Mouse (Mus musculus) cerebellum, adult 11-12 months (tissue): Measurements from ENCODE around the gene Farp1.
A peak's percentile ranks its signal among the peaks of the same experiment; 100 is the strongest.
"Not testable (repeated sequence)": the region's sequence is repeated elsewhere in the genome, so short reads cannot be mapped to it uniquely, and the experiment has no call there.

ENCODE experiments used
- DNase-seq: peaks from one replicate; pipeline ENCODE4 v3.0.0; 2022

The Farp1 gene

DNA sequence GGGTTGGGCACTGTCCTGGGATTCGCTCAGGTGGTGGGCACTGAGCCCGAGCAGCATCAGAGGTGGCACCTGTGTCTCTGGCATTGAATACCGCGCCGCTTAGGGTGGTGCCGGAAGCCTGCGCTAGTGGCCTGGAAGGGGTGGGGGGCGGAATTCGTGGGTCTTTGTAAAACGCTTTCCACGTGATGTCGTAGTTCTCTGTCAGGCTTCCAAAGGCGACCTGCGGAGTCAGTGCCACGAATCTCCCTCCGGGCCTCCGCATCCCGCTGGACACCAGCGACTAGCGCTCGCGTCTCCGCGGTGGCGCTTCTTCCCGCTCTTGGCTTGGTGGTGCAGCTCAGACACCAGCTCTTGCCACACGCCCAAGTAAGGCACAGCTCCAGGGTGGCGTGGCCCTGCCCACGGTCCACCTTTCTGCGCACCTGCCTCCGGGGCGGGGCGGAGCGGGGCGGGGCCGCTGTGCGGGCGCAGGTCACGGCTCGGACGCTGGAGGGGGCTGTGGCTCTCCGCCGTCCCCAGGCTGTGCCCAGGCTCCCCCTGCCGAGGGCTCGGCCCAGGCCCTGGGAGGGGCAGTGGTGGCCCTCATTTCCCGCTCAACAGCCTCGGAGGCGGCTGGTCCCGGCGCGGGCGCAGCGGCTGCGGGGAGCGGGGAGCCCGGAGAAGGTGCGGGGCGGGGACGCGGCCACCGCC lies at the start of gene Farp1:
Farp1 (plus strand) TSS at position 228 of the 690 bp plus-strand sequence.
- DNase-seq: peak; percentile 94

DNA sequence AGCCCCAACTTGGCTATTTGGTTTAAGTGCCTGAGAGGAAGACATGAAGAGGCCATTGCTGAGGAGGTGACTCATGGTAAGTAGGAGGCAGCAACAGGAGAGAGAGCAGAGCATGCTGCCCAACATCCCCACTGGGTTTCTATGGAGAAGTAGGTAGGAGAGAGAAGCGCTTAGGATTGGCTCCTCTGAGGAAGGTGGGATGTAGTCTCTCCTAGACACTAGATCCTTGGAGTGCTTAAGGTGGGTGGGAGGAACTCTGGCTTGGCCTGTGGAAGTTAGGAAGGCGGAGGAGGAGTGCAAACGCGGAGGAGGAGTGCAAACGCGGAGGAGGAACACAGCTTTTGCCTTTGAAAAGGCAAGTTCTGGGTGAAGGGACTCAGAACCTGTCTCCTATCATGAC lies 45.9 kb upstream of the Farp1 start:
- no peak for DNase-seq

DNA sequence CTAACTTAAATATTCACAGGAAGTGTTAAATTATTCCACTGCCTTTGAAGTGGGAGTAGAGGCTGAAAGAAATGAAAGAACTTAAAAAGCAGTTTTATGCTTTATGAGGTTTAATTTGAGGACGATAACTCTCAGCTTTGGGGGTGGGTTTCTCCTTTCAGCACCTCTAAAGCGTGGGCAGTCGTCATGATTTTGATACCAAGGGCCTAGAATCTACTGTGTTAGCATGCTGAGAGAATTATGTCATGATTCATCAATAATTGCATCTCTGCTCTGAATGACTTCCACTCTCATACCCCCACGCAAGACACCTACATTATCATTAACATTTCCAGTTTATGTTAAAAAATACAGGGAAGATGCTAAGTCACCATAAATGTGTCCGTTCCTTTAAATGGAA lies 37.3 kb upstream of the Farp1 start:
- no peak for DNase-seq

DNA sequence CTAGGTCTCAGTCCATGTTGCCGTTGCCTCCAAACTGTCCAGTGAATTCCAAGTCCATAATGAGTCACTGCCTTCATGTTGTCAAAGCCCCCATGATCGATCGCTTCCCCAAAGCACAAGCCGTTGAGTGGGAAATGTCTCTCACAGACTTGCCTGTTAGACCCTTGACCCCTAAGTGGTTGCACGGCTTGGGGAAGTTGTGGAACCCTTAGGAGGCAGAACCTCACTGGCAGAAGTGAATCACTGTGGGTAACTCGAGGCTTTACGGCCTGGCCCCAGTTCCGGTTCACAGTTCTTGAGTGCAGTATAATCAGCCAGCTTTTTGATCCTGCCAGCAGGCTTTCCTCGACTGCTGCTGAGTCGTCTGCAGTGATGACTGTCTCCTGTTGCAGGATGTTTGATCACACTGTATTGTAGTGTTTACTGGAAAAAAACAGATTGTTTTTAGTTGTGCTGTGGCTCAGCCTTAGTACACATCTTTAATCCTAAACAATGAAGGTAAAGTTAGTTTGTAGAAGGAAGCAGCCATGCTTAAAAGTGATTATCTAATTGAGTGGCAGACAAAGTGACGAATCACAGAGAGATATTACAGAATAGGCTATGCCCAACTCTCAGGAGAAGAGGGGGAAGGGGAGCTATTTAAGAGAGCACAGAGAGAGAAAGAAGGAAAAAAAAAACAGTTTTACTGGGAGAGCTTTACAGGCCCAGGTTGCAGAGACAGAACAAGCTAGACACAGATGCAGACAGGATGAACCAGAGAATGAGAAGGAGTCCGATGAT lies 34.2 kb upstream of the Farp1 start:
- DNase-seq: no peak

DNA sequence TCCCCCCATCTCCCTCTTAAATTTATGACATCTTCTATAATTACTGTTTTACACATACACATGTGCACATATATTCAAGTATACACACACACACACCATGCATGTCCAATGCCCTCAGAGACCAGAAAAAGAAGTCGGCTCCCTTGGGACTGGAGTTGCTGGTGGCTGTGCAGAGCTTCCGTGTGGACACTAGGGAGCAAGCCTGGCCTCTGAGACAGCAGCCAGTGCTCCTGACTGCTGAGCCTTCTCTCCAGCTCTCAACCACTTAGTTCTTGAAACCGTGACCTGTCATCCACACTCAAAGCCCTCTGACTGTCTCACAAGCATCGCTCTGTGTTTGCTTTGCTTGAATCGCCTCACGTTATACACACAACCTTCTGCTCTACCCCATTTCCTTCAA lies 29.4 kb upstream of the Farp1 start:
- DNase-seq: peak; percentile 23

DNA sequence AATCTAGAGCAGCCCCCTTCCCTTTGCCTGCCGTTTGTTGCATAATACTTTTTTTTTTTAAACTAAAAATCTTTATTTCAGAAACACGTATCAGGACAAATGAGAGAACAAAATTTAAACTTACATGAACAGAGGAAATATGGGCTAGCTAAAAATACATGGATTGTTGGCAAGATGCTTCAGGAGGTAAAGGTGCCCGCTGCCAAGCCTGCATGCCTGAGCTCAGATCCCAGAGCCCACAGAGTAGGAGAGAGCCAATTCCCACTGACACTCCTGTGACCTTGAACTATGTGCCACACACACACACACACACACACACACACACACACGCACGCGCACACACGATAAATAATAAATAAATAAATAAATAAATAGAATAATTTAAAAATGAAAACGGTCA lies 29.0 kb upstream of the Farp1 start:
- DNase-seq: peak; percentile 39

DNA sequence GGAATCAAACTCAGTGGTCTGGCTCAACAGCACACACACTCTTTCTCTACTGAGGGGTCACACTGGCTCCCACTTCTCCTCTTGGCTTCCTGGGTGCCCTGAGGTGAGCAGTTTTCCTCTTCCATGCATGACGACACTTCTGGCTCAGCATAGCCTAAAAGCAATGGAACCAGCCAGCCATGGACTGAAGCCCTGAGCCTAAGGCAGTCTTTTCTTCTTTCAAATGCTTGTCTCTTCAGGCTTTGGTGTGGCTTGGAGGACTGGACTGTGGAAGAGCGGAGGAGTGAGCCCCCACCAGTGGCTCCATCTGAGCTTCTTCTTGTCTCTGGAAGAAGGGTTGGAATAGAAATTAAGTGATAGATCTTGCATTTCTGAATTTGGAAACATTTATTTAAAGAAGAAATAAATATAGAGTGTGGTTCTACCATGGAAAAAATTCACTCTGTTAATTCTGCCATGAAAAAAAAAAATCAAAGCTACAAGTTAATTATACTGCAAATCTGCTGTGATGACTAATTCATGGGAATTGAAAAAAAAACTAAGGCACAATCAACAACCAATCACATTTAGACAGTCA lies 19.8 kb upstream of the Farp1 start:
- DNase-seq: no peak

DNA sequence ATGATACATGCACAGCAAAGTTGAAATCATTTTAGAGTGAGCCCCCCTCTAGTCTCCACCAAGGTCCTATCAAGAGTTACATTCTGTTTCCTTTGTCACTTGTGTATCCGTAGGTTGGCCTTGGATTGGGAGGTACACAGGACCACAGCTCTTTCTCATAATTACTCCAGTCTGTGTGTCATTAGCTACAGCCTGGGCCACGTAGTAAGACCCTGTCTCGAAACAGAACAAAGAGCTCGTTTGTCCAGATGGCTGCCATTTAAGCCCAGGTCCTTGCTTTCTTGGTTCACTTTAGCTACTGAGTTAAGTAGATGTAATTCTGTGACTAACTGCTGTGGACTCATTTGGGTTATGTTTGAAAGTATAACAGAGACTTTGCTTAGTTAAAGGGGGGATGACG lies 12.6 kb upstream of the Farp1 start:
- no peak for DNase-seq

DNA sequence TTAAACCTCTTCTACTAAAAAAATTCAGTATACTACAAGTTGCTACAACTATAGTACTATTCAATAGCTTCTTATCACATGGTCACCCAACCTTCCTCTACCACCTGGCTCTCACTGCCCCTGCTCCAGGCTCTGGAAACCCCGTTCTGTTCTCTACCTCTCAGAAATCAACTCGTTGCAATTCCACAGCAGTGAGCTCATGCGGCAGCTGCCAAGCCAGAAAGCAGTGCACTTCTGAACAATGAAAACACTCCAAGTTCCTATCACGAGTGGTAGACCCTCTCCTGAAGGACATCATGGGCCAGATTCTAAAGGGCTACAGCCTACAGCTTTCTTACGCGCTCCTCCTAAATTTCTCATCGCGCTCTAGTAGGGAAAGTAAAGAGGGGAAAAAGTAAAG lies 9.6 kb upstream of the Farp1 start:
- DNase-seq: no peak

DNA sequence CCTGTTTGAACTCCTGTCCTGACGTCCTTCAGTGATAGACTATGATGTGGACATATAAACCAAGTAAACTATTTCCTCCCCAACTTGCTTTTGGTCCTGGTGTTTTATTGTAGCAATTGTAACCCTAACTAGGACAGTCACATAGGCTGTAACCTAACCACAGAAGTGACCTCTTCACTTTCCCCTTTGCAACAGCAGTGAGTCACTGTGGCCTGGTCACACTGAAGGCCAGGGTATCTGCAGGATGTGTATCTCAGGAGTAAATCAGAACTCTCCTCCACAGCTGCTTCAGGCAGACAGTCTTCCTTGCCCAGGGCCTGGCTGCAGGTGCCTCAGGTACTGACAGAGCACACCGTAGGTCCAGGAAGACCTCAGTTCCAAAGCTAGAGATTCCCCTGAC lies 3.6 kb upstream of the Farp1 start:
- DNase-seq: no peak

DNA sequence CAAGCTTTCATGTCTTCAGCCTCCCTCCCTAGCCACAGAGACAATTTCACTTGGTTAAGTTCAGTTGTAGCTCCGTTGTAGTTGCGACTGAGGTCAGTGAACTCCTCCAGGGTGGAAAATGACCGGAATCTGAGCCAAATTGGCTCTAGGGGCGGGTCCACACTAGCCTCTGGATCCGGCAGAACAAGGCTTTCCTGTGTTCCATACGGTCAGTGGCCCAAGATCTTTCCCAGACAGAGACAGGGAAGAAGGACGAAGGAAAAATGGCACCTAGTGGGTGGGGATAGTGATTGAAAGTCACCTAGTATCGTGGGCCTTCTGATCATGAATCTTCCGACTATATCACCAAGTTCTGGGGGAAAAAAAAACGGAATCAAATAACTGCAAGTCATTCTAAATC lies 475 bp upstream of the Farp1 start:
- peak; percentile 53 for DNase-seq

DNA sequence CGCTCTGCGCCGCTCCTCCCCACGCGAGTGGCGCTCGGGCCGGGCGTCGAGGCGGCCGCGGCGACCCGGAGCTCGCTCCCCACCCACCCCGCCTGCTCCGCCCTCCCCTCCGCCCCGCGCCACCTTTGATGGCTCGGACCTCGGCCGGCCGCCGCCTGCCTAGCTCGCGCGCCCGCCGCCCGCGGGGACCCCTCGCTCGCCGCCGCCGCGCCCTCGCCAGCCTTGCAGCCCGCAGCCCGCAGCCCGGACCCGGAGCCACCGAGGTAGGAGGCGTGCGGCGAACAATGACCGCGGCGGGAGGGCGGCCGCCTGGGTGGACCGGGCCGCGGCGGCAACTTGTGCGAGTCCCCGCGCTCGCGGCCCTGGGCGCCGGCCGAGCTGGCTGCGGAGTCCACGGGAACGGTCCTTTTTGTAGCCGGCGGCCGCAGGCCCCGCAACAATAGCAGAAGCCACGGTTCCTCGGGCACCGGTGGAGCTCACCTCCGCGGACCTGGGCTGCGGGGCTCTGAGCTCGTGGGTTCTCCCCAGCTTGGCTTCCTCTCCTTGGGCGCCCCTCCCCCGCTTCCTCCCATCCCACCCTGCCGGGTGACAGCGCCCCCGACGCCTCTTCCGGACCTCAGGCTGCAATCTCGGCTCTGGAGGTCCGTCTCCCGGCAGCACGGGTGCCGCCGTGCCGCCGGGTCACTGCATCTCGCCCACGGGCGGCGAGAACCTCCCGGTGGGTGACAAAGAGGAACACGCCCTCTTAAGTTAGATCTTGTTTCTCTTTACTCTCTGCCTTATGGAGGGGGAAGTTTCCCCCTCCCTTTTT lies 868 bp downstream of the Farp1 start:
- DNase-seq: peak; percentile 64

DNA sequence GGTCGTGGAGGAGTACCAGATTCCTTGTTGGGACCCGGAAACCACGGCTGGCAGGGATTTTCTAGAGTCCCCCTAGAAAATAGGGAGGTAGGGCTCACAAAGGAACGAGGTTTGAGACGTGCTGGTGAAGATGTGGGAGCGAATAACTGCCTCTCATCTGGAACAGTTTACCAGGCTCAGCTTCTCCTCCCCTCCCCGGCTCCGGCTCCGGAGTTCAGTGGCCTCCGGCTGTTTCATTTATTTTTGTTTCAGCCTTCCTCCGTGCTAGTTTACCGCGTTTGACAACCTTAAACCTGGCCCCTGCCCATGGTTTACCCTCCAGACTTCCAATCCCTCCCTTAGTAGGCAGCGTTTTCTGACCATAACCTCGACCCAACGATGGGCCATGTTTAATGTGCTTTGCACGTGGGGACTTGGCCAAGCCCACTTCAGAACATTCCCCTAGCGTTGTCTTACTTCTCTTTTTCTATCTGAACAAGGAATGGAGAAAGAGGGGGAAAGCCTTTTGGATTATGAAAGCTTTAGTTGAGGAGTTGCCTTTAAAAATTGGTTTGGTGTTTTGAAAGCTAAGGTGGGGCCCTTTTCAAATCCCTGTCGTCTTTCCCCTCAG lies 1.7 kb downstream of the Farp1 start:
- DNase-seq: no peak

DNA sequence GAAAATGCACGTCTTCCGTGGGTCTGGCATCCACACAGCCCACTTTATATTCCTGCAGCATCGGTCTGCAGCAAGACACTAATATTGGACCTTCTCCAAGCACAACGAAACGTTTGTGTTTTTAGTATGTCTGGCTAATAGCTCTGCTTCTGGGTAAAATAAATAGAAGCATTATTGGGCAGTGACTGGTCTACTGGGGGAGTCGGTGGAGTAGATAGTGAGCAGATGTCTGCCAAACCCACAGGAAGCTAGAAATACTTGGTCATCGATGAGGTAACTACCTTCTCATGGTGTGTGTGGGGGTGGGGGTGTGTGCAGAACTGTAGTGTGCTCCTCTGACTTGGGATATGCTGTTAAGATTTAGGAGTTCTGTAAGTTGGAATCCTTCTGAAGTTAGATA lies 2.3 kb downstream of the Farp1 start:
- no peak for DNase-seq

DNA sequence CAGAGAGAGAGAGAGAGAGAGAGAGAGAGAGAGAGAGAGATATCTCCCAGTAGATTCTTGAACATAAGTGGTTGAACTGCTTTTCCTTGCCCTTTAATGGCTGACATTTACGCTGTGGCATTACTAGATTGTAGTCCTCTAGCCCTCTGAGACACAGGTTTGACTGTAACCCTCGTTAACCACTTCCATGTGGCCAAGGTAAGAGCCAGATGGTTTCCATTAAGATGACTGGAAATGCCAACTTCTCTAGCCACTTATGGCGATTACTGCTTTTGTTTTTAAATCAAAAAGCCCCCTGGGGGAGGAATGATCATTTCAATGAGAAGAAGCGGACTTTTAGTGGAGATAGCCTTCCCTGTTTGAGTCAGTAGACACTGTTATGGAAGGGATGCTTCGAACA lies 3.7 kb downstream of the Farp1 start:
- no peak for DNase-seq

DNA sequence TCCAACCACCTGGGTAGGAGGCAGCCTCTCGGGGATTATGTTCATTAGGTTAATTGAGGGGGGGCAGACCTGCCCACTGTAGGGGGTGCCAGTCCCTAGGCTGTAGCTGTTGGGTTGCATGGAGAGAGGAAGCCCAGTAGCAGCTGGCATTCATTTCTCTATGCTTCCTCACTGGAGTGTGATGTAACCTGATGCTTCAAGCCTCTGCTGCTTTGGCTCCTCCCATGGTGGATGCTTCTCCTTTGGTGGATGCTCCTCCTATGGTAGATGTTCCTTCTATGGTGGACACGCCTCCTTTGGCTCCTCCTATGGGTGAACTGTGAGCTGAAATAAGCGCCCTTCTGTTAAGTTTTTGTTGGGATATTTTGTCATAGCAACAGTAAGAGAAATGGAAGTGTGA lies 9.1 kb downstream of the Farp1 start:
- no peak for DNase-seq

DNA sequence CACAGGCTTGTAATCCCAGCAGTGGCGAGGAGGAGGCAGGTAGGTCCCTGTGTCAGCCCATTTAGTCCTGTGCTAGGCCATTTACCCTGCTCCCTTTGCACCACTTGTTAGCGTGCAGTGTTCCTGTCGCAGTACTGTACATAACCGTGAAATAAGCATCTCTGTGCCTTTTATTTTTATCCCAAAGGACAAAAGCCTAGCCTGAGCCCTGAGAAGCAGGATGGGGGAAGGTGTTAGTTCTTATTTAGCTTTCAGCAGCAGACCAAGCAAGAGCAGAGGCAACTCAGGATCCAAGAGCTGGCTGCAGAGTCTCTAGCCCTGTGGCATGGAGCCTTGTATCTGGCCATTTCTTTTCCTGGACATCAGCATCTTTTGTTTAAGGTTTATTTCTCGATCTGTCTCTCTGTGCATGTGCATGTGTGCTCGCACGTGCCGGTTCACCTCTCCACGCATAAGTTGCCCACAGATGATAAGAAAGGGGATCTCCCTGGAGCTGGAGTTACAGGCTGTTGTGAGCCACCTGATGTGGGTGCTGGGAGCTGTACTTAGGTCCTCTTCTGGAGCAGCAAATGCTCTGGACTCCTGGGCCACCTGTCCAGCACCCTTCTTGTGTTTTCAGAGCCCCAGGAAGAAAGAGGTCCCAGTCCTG lies 11.4 kb downstream of the Farp1 start:
- DNase-seq: no peak

DNA sequence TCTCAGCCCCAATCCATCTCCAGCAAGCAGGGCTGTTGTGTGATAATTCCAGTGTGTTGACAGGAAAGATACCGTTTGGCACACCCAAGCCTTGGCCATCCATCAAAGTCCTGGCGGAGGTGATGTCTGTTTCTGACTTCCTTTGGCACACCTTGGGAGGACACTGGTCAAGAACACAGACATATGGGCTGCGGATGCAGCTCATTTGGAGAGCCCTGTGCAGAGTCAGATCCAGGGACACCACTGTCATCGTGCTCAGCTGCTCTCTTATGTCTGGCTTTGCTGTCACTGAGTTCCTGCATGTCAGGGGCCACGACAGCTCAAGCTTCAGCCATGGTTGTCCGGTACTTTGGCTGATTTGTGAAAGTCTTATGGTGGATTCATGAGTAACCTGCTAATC lies 12.8 kb downstream of the Farp1 start:
- DNase-seq: no peak

DNA sequence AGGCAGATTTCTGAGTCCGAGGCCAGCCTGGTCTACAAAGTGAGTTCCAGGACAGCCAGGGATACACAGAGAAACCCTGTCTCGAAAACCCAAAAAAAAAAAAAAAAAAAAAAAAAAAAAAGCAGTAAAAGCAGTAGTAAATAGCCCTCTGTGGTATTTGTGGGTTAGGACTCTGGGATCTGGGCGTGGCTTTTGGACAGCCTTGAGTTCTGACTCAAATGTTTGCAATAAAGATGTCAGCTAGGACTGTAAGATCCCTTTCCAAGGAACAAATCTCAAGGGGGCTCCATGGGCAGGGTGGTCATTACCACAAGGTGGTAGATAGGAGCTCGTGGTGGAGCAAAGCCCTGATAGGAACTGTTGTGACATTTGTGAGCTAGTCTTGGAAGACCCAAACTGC lies 16.0 kb downstream of the Farp1 start:
- not testable (repeated sequence) for DNase-seq

DNA sequence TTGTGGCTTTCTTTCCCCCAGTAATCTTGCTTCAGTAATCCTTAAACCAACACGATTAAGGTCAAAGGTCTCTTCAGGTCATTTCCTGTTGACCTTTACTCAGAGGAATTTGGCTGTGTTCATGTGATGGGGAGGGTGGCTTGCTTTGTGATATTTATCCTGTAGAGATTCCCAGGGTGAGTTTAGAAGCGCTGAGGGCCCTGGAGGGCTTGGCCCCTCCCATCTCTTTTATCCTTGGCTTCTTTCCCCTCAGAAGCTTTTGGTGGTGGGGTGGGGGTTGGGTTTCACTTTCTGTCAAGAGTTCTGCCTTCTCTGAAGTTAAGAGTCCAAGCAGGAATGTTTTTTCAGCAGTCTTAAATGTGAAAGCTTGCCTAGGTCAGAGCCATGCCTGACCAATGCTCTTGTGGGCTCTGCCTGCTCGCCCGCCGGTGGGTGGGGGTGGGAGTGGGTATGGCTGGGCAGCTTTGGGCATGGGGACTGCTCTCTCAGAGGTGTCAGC lies 18.1 kb downstream of the Farp1 start:
- DNase-seq: no peak

DNA sequence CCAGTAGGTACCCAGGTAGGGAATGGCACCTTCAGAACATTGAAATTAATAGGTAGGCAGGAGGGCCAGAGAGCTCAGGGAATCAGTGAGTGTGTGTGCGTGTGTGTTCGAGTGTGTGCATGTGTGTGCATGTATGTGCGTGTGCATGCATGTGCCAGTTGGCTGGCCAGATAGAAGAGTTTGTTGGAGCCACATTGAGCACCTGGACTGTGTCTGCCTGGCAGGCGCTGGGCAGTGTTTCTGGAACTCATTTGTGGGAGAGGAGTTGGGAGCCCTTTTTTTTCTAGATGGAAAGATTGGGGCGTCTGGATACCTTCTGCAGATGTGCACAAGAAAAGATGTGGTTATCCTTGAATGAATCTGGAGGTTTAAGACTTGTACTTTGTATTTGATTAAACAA lies 19.1 kb downstream of the Farp1 start:
- no peak for DNase-seq

DNA sequence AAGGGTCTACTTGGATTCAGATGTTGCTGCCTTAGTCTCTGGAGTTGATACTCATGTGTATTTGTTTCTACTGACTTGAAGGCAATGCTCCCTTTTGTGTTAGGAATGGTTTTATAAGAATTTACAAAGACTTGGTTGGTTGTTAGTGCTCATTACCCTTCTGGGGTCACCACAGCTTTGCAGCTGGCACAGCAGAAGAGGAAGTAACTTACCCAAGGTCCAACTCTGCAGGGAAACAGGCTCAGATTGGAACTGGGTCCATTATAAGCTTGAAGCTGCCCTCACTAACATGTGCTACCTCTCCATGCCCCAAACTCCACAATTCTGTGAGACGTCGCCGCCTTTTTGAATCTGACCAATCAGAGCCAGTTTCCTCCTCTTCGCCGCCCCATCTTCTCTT lies 22.8 kb downstream of the Farp1 start:
- no peak for DNase-seq
